Mouse (Mus musculus): ENCODE results near the gene Mta2. TPM values are rescaled to one million over a fixed set of nuclear protein-coding genes. Genes with fewer than 3 reads are reported as not detected.

Gene Mta2
- polyA plus RNA-seq, 1 experiment = 26.9 TPM

DNA sequence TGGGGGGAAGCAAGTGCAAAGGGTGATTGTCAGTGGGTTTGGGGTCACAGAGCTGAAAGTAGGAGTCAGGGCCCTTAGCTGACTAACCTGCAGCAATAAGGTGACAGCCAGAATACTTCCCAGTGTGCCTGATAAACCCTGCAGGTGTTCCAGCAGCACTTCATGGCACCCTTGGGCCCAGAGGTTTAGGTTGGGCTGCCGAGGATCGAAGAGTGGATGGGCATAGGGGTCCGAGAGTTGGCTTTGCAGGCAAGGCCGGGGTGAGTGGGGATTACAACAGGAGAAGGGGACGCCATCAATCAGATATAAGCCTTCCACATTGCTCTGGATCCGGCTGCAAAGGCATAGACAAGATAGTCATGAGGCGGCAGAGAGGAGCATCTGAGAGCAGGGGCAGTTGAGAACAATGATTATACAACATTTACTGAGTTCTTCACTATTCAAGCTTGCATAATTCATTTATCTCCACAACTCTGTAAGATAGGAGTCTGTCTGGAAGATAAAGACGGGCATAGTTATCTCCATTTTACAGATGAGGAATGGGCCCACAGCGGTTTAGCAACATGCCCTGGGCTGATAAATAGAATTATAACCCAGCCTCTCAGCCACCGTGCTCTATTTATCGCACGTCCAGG is 13.7 kb upstream of the Mta2 start:
- Histone ChIP-seq H3K4me1 (ENCODE audit: control insufficient read depth, insufficient read depth, low read length) (peaks cover 9% of the 10 kb centered on the region), H3K4me3 (replicated peaks; ENCODE audit: extremely low read depth, low read depth, low read length) (no peak overlapping the region)
- WGBS = 89% methylated on average over 12 of the region's 12 CpGs
- TF ChIP-seq POLR2A (IDR thresholded peaks at IDR 0.05; ENCODE audit: borderline replicate concordance, extremely low read depth, low read depth, low read length) (no peak), CTCF (IDR thresholded peaks at IDR 0.05; ENCODE audit: insufficient read depth, low read length) (no peak)
- no peak for DNase-seq

DNA sequence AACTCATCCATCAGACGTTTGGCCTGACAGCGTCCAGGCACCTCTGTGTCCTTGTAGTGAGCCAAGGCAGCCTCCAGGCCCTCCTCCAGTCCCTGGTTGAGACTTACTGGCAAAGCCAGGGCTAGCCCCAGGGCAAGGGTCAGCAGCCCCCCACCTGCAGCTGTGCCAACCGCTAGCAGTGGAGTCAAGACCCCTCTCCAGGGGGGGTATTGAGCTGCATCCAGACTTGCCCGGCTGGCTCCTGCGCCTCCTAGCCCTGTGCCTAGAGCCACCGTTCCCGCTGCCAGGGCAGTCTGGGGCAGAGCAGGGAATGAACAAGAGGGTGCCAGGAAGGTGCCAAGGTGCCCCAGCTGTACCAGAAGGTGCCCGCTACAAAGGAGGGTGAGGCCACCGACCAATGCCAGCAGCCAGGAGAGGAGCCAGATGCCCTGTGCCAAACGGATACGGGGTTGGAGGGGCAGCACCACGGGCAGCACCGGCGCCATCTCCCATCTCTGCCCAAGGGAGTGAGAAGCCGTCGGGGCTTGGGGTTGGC is 12.9 kb upstream of the Mta2 start:
- TF ChIP-seq CTCF (IDR thresholded peaks at IDR 0.05; ENCODE audit: insufficient read depth, low read length) = no peak
- TF ChIP-seq POLR2A (IDR thresholded peaks at IDR 0.05; ENCODE audit: borderline replicate concordance, extremely low read depth, low read depth, low read length) = no peak
- 26% methylated on average over 16 of the region's 16 CpGs for WGBS
- no peak for DNase-seq

DNA sequence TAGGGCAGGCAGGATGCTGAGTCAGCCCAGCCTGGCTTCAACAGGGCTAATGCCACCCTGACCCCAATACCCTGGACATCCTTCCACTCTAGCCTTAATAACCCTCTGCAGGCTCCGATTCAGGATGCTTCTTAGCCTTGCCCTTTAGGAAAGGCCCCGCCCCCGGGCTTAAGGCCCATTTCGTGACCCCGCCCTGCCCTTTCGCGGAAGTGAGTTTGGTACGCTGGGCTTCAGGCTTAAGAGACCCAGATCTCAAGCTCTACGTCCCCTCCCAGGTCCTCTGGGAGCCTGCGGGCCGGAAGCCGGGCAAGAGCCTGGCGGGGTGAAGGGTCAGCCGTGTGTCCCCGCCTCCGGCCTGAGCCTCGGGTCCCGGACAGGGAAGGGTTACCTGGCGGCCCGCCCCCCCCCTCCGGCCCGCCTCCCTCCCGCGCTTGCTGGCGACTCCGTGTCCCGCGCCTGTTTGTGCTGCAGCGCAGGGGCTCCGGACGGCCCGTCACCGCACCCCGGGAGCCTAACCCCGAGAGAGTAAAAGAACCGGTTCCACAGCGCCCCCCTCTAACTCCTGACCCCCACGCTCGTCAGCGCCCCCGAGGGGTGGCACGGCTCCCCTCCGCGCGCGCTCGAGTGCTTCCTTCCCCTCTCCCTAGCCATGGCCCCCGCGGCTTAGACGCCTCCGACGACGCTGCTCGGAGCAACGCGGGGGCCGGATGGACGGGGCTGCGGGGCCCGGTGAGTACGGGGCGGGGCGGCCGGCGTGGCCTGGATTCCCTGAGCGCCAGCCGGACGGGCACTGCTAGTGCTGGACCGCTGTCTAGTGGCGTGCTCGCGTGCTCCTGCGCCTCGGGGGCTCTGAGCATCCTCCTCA is 12.2 kb upstream of the Mta2 start, which contains the start of the genes Rom1 and Eml3:
TSS of gene Rom1 (minus strand) at position 133 of the 865 bp plus-strand sequence.
TSS of gene Eml3 (plus strand) at position 329 of the 865 bp plus-strand sequence.
- H3K4me3 ChIP-seq (replicated peaks; ENCODE audit: extremely low read depth, low read depth, low read length) = peak within 1 kb of the TSS; percentile 68
- WGBS = 1% methylated on average over 73 of the region's 74 CpGs
- peak; percentile 92 for DNase-seq
- TF ChIP-seq POLR2A (IDR thresholded peaks at IDR 0.05; ENCODE audit: borderline replicate concordance, extremely low read depth, low read depth, low read length) (0 out of 2 replicates have a peak, but pooled peaks have one; percentile 37), CTCF (IDR thresholded peaks at IDR 0.05; ENCODE audit: insufficient read depth, low read length) (no peak)
- peaks cover 9% of the 10 kb centered on the region for H3K4me1 ChIP-seq (ENCODE audit: control insufficient read depth, insufficient read depth, low read length)

More for the DNA sequence above, 12.9 kb upstream of the Mta2 start:
- Histone ChIP-seq H3K4me1 (ENCODE audit: control insufficient read depth, insufficient read depth, low read length) (peaks cover 9% of the 10 kb centered on the region), H3K4me3 (replicated peaks; ENCODE audit: extremely low read depth, low read depth, low read length) (peak overlapping the region; percentile 68)

DNA sequence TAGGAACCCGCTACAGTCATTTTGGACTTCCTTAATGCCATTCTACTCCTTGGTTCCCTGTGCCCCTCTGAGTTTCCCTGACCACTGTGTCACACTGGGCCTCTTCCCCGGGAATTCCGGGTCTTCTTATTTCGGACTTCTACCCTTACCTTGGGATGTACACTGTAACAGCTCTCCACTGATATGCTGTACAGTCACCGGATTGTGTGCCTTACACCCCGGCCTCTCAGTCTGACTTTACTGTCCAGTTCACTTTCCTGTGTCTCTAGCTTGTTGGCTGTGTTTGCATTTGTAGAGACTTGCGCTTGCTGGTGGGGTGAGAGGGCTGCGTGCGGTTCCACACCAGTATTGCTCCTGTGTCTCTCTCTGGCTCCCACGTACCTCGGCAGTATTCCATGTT is 11.6 kb upstream of the Mta2 start:
- 4% methylated on average over 11 of the region's 11 CpGs for WGBS
- TF ChIP-seq POLR2A (IDR thresholded peaks at IDR 0.05; ENCODE audit: borderline replicate concordance, extremely low read depth, low read depth, low read length) (no peak), CTCF (IDR thresholded peaks at IDR 0.05; ENCODE audit: insufficient read depth, low read length) (no peak)
- DNase-seq = no peak
- Histone ChIP-seq H3K4me3 (replicated peaks; ENCODE audit: extremely low read depth, low read depth, low read length) (peak overlapping the region; percentile 68), H3K4me1 (ENCODE audit: control insufficient read depth, insufficient read depth, low read length) (peaks cover 9% of the 10 kb centered on the region)

DNA sequence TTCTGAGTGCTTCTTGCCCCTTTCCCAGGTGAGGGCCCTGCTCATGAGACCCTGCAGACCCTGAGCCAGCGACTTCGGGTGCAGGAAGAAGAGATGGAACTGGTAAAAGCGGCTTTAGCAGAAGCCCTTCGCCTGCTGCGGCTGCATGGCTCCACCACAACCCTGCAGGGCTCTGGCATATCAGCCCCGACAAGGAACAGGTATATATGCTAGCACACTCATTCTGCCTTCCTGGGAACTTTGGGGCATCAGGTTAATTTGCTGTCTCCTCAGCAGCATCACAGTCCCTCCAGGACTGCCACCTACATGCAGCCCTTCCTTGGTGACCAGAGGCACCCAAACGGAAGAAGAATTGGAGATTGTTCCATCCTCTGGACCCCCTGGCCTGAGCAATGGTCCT is 10.9 kb upstream of the Mta2 start:
- DNase-seq = no peak
- H3K4me1 ChIP-seq (ENCODE audit: control insufficient read depth, insufficient read depth, low read length) = peaks cover 9% of the 10 kb centered on the region
- 75% methylated on average over 7 of the region's 7 CpGs for WGBS
- TF ChIP-seq CTCF (IDR thresholded peaks at IDR 0.05; ENCODE audit: insufficient read depth, low read length) (no peak), POLR2A (IDR thresholded peaks at IDR 0.05; ENCODE audit: borderline replicate concordance, extremely low read depth, low read depth, low read length) (no peak)
- H3K4me3 ChIP-seq (replicated peaks; ENCODE audit: extremely low read depth, low read depth, low read length) = peak overlapping the region; percentile 68

DNA sequence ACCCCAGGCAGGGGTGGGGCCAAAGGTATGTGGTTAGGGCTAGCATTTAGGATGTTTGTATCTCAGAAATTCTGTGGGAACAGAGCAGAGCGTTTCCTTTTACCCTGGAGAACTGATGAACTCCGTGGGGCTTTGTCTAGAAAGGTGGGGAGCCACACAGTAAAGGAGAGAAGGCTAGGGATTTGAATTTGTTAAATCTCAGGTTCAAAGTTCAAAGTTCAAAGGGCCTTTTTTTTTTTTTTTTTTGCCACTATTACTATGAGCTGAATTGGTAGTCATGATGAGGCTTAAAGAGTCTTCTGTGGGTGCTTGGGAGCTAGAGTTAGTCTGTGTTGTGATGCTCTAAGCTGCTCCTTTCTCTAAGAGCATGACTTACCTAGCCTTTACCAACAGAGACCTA is 4.9 kb upstream of the Mta2 start:
- DNase-seq = no peak
- TF ChIP-seq CTCF (IDR thresholded peaks at IDR 0.05; ENCODE audit: insufficient read depth, low read length) (no peak), POLR2A (IDR thresholded peaks at IDR 0.05; ENCODE audit: borderline replicate concordance, extremely low read depth, low read depth, low read length) (no peak)
- no peak overlapping the region for H3K4me3 ChIP-seq (replicated peaks; ENCODE audit: extremely low read depth, low read depth, low read length)
- peaks cover 6% of the 10 kb centered on the region for H3K4me1 ChIP-seq (ENCODE audit: control insufficient read depth, insufficient read depth, low read length)
- WGBS = 85% methylated on average over 2 of the region's 2 CpGs

DNA sequence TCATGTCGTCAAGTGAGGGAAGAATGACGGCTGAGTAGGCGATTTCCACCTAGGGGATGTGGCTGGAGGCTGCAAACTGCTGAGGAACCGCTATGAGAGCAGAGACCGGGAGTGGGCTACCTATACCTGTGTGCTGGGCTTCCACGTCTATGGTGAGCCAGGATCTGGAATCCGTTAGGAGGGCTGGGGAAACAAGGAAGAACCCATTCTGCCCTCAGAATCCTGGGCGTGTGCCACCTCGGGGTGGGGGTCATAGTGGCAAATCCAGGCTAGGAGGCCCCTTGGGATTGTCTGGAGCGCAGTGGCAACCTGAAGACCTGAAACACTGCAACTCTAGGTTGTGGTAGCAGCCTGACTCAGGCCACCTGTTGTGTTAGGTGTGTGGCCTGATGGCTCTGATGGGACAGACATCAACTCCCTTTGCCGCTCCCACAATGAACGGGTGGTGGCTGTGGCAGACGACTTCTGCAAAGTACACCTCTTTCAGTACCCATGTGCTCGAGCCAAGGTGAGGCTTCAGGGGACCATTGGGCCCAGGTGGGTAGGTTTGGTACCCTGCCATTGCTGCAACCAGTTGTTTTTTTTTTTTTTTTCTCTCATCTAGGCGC is 1.0 kb upstream of the Mta2 start:
- Histone ChIP-seq H3K4me1 (ENCODE audit: control insufficient read depth, insufficient read depth, low read length) (peaks cover 20% of the 10 kb centered on the region), H3K4me3 (replicated peaks; ENCODE audit: extremely low read depth, low read depth, low read length) (no peak overlapping the region)
- 80% methylated on average over 15 of the region's 15 CpGs for WGBS
- TF ChIP-seq POLR2A (IDR thresholded peaks at IDR 0.05; ENCODE audit: borderline replicate concordance, extremely low read depth, low read depth, low read length) (no peak), CTCF (IDR thresholded peaks at IDR 0.05; ENCODE audit: insufficient read depth, low read length) (no peak)
- no peak for DNase-seq

DNA sequence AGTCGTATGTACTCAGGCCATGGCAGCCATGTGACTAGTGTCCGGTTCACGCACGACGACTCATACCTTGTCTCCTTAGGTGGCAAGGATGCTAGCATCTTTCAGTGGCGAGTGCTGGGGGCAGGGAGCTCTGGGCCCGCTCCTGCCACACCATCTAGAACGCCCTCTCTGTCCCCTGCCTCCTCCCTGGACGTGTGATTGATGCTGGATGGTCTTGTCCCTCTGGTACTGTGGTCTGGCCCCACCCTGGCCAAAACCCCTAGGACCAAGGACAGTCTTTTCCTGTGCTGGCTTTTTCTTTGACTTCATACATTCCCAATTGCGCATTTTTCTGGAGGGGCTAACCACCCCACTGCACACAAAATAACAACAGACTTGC is 550 bp upstream of the Mta2 start:
- TF ChIP-seq POLR2A (IDR thresholded peaks at IDR 0.05; ENCODE audit: borderline replicate concordance, extremely low read depth, low read depth, low read length) = 0 out of 2 replicates have a peak, but pooled peaks have one; percentile 19
- TF ChIP-seq CTCF (IDR thresholded peaks at IDR 0.05; ENCODE audit: insufficient read depth, low read length) = no peak
- DNase-seq = no peak
- 42% methylated on average over 10 of the region's 10 CpGs for WGBS
- Histone ChIP-seq H3K4me1 (ENCODE audit: control insufficient read depth, insufficient read depth, low read length) (peaks cover 20% of the 10 kb centered on the region), H3K4me3 (replicated peaks; ENCODE audit: extremely low read depth, low read depth, low read length) (no peak overlapping the region)

Data from lung, adult 2 months (tissue).